Mouse (Mus musculus) spleen, postnatal 4 days (tissue): ENCODE results near the gene Gtf2a1l.

ENCODE experiments used
- DNase-seq, 2 experiments: peaks; one replicate each; pipeline ENCODE4 v3.0.0; 2022; ENCODE audit warnings: low spot score in 2 of 2

Gtf2a1l gene

GRCm38 (mm10) chr17:88653375-88653769 is 15.1 kb upstream of the Gtf2a1l start:
- DNase-seq: no peak

GRCm38 (mm10) chr17:88658510-88658909 is 9.9 kb upstream of the Gtf2a1l start:
- no peak for DNase-seq

GRCm38 (mm10) chr17:88666076-88666475 is 2.4 kb upstream of the Gtf2a1l start:
- no peak for DNase-seq

- DNase-seq: no peak
Measured at GRCm38 (mm10) chr17:88669921-88670320, 1.5 kb downstream of the Gtf2a1l start.

- no peak for DNase-seq
Measured at GRCm38 (mm10) chr17:88670800-88671199, 2.3 kb downstream of the Gtf2a1l start.

- DNase-seq: no peak
Measured at GRCm38 (mm10) chr17:88675310-88676309, 7.2 kb downstream of the Gtf2a1l start.

GRCm38 (mm10) chr17:88688226-88688625 is 19.8 kb downstream of the Gtf2a1l start:
- no peak for DNase-seq

GRCm38 (mm10) chr17:88696656-88697333 is 28.3 kb downstream of the Gtf2a1l start:
- DNase-seq: no peak

GRCm38 (mm10) chr17:88700901-88701300 is 32.4 kb downstream of the Gtf2a1l start:
- no peak for DNase-seq

GRCm38 (mm10) chr17:88702345-88702744 is 33.9 kb downstream of the Gtf2a1l start:
- DNase-seq: no peak

GRCm38 (mm10) chr17:88703112-88703511 is 34.7 kb downstream of the Gtf2a1l start:
- DNase-seq: no peak

- no peak for DNase-seq
Measured at GRCm38 (mm10) chr17:88706231-88706649, 37.8 kb downstream of the Gtf2a1l start.

- no peak for DNase-seq
Measured at GRCm38 (mm10) chr17:88749646-88750045, 81.2 kb downstream of the Gtf2a1l start.

GRCm38 (mm10) chr17:88752827-88753471 is 84.5 kb downstream of the Gtf2a1l start:
- peak in 1 of 2 experiments; percentile 51 for DNase-seq

- peak in 1 of 2 experiments; percentile 42 for DNase-seq
Measured at GRCm38 (mm10) chr17:88753472-88753857, 85.0 kb downstream of the Gtf2a1l start.

- DNase-seq: no peak
Measured at GRCm38 (mm10) chr17:88755776-88756175, 87.3 kb downstream of the Gtf2a1l start.

GRCm38 (mm10) chr17:88758003-88758437 is 89.6 kb downstream of the Gtf2a1l start:
- no peak for DNase-seq

- no peak for DNase-seq
Measured at GRCm38 (mm10) chr17:88763396-88764135, 95.1 kb downstream of the Gtf2a1l start.

GRCm38 (mm10) chr17:88764136-88764485 is 95.7 kb downstream of the Gtf2a1l start:
- no peak for DNase-seq
